Mouse (Mus musculus) cerebellum, adult 18-20 months (tissue): ENCODE data around the gene Pqlc2.

Experiments
- DNase-seq, 2 experiments: peaks; one replicate each; pipeline ENCODE4 v3.0.0; 2021

Gene Pqlc2

DNA sequence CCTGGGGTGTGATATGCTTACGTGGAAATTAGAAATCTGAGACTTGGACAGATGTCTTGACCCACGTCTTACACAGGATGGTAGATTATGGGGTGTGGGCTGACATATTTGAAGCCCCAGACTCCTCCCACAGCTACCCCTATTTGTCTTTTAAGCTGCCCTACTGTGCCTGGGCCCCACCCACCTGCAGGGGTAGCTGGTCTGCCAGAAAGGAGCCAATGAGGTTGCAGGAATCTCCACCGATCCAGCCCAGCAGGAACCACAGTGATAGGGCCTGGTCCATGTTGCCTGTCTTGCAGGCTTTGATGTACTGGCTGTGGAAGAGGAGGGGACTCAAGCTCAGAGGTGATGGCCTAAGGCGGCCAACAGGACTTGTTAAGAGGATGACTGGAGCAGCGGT, 8.3 kb downstream of the Pqlc2 start:
- no peak for DNase-seq

DNA sequence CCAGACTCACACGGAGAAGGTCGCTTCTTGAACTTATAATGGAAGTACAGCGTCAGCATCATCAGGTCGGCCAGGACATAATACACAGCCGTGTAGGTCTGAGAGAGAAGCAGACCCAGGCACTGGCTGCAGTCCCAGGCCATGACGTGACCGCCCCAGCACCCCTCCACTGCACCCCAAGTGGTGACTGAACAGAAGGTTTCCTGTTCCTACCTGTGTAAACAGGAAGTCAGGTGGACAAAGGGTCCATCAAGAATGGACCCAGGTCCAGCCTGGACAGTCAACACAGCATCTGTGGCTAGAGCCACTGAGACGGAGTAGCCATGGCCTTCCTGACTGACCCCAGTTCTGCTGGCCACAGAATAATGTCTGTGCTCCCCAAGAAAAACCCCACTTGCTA, 8.7 kb downstream of the Pqlc2 start:
- DNase-seq: no peak

DNA sequence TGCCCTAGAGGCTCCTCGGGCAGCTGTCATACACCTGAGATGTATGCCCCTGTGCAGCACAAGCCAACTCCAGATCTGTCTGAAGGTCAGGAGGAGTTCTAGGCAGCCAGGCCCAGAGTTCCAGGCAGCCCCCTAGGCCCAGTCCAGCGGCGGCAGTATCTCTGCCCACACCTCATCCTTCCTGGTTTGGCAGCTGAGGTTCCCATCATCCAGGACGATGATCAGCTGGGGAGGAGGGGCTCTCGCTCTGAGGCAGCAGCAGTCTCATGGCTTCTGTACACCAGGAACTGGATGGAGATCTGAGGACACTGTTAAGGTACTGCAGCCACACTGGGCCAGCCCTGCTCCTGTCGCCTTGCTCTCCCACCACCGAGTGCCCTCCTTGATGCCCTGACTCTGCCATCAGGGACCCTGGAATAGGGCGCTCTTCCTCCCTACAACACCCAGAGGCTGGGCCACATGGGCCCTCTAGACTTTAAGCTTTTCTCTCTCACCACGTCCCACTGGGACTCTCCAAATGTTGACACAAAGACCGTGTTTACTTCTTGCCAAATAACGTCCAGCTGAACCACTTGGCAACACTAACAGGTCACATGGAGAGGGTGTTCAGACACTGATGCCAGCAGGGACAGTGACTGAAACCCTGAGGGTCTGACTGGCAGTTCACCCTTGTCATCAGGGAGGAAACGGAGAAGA, 11.7 kb downstream of the Pqlc2 start:
- DNase-seq: peak in 1 of 2 experiments; percentile 26

DNA sequence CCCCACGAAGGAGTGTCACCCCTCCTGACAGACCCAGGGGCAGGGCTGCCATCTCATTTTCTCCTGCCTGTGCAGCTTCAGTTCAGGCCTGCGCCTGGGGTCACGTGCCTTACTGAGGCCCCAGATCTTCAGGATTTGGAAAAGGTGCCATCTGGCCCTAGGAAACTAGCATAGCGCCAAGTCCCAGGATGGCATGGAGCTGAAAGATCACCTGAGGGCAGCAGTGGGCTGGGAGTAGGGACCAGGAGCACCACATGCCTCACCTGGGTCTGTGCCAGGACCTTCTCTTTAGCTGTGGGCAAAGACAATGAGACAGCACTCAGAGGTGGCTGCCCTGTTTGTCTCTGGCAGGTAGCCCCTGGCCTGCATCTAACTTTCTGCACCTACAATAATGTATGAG, 12.9 kb downstream of the Pqlc2 start:
- peak; percentile 96 to 97 for DNase-seq

DNA sequence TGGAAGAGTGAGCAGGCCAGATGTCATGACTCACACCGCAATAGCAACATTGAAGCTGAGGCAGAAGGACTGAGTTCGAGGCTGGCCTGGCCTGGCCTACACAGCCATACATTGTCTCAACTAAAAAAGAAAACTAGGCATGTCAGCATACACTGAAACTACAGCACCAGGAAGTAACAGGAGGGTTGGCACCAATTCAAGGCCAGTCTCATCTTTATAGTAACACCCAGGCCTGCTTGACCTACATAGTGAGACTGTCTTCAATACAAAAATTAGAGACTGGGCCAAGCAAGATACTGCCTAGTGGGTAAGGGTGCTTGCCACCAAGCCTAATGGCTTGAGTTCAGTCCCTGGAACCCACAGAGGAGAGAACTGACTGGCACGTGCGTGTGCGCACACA, 18.5 kb downstream of the Pqlc2 start:
- DNase-seq: no peak

DNA sequence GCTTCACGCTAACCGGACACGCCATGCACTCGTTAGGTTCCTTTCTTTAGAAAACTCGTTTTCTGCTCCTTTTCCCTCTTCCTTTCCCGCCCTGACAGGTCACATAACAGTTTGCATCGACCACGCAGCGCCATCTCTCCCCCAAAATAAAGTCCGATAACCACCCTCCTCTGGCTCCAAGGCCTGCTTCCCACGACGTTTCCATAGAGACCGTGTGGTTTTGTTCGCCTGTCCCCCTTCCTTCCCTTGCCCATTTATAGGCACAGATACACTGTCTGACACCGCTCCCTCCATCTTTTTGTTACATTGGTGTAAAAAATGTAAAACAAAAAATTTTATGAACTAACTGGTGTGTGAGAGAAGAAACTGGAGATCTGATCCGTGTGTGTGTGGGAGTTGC, 19.4 kb downstream of the Pqlc2 start:
- no peak for DNase-seq

DNA sequence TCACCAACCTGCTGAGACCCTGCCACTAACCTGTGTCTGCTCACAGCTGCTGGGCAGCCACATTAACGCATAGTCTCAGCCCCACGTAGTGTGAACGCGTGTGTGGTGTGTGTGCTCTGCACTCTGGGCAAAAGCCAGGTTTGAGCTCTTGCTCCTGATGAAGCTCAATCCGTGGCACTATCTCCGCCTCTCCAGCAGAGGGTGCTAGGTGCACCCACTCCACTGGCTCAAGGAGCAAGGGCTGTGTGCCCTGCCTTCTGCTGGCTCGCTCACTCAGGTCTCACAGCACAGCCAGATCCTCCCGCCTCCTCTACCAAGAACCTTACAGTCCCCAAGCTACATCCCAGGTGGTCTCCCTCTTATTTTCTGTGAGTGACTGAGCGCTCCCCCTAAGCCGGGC, 21.5 kb downstream of the Pqlc2 start:
- peak; percentile 79 for DNase-seq

DNA sequence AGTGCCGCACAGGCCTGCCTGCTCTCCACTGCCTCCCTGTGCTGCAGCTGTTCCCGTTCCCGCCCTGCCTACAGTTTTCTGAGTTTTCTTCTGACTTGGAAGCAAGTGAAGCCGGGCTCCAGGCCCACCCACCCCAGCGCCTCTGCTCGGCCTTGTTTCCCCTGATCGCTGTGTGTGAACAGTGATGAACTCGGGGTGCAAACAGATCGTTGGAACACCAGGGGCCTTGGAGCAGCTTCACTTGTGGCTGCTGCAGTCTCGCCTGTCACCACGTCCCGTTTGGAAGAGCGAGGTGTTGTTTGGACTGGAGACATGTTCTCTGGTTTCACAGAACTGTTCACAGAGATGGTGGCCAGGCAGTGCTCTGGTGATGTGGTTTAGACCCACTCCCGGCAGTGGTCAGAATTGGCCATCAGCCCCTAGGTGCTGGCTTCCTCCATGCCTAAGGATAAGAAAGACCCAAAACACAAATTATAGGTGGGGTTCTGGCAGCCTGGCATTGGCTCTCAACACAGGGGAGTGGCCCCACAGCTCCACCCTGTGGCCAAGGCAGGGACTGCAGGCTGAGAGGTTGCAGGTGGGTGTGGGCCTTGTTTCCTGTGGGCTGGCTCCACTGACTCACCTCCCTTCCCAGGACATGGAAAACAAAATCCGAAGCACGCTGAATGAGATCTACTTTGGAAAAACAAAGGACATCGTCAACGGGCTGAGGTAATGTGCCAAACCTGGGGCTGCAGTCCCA, 23.2 kb downstream of the Pqlc2 start:
- DNase-seq: peak; percentile 76 to 87

DNA sequence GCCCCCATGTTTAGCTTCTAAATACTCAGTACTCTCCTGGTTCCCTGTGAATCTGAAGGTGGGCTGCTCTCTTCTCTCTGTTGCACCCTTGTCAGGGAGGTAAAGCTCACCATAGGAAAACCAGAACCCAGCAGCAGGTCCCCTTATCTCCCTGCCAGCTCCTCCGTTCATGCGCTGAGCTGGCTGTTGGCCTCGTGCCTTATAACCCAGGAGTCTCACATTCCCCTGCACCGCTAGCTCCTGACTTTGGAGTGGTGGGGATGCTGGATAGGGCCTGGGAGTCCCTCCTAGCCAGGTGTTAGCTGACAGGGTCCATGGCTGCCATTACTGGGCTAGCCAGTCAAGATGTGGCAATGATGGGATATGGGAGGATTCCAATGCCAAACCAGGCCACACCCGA, 24.3 kb downstream of the Pqlc2 start:
- DNase-seq: no peak

DNA sequence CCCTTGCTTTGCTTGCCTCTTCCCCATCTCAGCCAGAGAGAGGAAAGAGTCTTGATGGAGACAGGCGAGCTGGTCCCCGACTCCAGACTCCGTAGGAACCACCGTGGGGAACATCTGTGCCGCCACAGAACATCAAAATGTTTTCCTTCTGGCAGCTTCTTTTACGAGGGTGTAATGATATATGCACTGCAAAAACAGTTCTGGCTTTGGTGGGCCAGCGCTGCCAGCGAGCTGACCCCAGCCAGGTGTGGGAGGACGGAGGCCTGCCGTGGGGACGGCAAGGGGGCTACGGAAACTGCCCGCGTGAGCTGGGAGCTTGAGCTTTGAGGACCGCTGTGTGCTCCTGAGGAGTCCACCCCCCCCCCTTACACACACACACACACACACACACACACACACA, 25.6 kb downstream of the Pqlc2 start:
- DNase-seq: no peak

DNA sequence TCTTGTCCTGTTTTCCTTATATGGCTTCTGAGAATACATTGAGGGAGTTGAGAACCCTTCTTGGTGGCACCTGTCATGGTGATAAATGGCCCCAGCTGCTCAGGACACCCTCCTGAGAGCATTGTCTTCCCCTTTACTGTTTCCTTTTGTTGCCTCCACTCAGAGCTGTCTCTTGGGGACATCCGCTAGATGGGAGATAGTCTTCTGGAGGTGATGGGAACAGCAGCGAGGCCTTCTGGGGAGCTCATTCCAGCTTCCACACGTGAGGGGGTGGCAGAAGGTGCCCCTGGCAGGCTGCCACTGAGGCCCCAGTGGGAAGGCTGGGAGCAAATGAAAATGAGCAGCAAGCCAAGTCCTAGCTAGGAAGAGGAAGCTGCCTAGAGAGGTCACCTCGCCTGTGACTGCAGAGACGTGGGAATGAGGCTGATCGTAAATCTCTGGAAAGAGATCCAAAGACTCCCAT, 27.5 kb downstream of the Pqlc2 start:
- peak; percentile 75 to 78 for DNase-seq

DNA sequence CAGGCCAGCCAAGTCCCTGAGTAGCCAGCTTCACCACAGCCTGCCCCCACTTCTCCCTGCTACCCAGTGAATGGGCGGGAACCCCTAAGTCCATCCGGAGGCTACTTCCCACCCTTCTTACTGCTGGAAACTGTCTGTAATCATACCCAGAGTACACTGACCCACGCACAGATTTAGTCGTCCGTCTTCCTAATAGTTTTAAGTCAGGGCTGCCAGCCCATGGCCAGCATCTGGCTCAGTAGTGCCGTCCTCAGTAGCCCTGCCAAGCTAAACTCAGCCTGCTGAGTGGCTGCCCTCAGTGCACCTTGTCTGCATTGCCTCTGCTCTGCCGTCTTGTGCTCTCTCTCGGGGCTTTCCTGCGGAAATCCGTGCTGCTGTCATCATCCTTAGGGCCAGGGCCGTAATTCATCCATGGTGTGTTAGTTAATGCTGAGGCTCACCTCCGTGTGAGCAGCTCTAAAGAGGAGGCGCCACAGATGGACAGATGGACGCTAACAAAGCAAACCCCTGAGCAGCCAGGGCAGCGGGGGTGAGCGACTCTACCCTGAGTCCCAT, 28.6 kb downstream of the Pqlc2 start:
- DNase-seq: no peak

DNA sequence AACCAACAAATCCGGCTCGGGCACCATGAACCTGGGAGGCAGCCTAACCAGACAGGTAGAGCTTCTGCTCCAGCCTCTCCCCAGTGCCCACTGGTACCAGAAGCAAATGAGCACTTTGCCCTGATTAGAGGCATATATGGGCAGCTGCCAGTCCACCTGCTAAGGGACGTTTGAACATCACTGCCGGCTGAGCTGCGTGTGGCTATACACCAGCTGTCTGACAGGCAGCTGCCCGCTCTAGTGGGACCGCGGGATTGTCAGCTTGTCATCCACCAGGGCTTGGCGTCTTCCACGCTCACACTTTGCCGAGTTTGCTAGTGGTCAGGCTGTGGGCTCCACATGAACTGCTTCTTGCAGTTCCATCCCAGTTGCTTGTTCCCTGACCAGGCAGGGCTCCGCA, 30.0 kb downstream of the Pqlc2 start:
- DNase-seq: no peak

DNA sequence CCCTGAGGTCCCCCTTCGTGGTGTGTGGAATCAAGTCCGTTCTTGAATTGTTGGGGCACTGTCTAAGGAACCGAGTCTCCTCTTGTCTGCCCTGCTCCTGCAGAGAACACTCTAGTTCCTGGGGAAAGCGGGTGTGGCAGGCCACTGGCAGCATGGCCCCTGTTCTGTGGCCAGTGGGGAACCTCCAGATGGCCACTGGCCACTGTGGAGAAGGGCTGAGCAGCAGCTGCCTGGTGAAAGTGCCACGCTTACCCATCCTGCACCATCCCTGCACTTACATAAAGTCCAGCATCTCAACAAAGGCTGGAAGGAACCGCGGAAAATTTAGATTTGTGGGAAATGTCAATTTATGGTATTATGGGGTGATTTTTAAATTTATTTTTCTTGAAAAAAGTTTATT, 34.1 kb downstream of the Pqlc2 start:
- no peak for DNase-seq

DNA sequence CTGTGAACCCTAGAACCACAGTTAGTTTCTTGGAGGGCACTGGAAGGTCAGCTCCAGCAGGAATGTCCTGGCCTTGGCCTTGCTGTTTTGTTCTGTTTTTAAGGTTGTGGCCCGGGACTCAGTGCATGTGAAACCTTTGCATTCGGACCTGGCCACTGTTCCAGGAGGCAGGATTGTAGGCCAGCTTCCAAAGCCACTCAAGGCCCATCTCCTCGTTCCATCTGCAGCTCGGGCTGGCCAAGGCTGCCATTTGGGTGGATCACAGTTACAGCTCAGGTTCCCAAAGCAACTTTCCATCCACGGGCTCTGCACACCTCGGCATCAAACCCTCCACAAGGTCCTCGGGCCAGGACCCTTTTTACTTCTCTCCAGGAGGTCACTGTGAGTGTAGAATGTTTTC, 35.9 kb downstream of the Pqlc2 start:
- peak; percentile 74 to 80 for DNase-seq

DNA sequence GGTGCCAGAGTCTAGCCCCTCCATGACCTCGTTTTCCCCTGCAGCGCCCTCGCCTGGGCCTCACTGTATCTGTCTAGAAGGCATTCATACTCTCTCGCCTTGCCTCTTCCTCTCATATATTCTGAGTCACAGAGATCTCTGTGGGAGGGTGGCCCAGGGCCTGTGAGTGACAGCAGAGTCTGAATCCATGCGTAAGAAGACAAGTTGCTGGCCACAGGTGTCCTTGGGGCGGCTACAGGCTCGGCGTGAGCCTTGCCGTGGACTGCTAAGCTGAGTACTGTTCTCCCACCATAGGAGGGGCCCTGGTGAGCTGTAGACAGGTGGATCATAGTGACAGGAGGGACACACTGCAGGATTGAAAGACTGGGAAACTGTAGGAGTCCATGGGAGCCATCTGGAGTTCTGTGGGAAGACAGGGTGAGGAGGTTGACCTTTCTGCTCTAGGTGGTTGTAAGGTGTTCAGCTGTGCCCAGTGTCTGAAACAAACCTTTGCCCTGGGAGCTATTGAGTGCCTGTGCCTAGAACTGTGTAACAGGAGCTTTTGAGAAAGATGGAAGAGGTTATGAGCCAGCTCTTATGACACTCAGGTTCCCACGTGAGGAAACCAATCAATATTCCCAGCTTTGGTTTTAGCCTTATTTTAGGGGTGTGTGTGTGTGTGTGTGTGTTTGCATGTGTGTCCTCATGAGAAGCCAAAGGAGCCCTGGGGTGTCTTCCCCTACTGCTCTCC, 37.4 kb downstream of the Pqlc2 start:
- DNase-seq: peak in 1 of 2 experiments; percentile 41

DNA sequence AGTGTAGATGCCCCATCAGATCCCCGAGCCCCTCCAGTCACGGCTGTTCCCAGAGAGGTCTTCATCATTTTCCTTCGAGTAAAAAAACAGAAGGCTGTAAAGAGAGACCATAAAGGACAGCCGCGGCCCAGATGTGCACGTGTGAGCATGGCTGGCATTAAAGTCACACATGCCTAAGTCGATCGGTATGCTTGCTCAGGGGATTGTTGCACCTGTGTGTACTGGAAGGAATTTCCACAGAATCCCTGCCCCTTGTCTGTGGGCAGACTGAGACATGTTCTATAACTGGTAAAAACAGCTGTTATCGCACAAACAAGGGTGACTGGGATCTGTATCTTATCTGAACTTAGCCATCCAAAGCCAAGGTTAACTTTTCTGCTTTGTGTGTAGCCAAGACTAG, 38.9 kb downstream of the Pqlc2 start:
- no peak for DNase-seq

DNA sequence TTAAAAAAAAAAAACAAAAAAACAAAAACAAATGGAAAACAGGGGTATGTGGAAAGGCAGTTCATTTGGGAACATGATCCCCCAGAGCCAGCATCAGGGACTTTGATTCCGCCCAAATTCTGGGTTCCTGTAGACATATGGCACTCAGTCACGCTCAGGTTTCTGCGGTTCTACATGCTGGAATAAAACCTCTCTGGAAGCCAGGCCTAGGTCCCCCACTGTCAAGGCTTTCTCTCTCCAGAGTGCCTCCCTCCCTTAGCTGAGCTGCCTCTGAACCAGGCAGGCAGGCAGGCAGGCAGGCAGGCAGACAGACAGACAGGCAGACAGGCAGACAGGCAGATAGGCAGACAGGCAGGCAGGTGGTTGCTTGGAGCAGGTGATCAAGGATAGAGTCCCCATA, 40.3 kb downstream of the Pqlc2 start:
- peak; percentile 68 to 82 for DNase-seq

DNA sequence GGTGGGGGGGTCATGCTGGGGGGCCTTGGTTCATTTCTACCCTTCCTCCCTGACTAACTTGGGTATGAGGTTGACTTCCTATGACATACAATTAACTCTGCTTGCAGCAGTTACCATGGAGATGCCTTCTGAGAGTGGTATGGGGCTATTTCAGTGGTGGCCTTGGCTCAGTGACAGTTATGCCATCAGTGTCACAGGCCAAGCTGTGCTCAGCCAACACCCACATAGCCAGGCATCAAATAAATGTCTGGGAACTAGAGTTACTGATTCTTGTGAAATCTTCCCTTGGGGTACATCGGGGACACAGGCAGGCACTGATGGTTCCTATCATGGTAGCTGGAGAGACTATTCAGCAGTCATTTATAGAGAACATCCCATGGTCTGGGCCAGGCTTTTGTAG, 42.3 kb downstream of the Pqlc2 start:
- DNase-seq: no peak

DNA sequence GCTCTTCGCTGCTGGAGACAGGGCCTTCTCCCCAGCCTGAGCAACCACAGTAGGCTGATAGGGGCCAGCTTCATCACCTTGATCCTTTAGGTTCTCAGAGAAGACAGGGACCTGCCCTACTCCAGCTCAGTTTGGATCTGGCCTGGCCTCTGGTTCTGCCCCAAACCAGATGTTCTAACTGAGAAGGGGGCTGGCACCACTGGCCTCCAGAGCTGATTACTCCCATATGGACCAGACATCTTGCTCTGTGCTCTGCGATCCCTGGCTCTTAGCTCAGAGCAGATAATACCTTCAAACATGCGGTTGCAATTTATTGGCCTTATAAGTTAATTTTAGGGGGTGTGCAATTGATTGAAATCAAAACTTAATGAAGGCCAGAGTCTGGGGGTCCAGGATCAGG, 43.2 kb downstream of the Pqlc2 start:
- DNase-seq: no peak

DNA sequence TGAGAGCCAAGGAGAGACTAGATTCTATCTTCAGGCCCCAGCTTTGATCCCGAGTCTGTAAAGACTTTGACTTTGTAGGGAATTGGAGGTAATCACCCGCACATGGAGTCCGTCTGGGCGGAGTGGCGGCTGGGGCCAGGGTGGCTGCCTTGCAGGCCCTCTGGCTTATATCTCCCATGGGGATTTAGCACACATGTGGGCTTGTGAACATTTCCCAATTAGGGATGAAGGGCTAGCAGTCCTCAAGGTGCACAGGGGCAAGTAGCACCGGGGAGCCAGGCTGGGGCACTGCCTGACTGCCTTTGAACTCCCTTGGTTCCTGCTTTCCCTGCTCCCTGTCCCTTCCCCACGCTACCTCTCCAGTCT, 44.0 kb downstream of the Pqlc2 start:
- no peak for DNase-seq

DNA sequence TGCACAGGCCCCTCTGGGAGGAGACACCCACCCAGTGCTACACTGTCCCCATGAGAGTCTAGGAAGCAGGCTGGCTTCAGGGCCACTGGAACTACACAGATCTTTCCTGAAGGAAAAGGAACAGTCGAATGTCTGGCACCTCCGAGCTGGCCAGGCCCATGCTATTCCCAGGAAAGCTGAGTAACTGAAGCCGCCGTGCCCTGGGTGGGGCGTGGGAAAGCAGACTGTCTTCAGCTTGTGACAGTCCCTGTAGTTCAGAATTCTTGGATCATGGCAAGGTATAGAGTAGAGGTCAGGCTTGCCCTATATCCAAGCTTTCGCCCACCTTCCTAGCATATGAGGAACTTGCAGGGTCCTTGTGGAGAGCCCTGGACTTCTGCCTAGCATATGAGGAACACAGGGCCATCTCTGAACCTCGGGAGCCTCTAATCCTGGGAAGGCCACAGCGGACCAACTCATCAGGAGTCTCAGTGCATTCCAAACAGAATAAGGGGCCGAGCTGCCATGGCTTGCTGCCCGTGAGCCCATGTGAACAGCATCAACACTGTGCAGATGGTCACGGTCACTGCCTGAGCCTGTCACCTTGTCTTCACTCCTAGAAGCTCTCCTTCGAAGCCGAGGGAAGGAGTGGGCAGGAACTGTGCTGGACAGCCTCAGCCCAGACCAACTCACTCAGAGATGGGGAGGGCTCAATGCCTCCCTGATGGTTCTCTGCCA, 44.6 kb downstream of the Pqlc2 start:
- peak; percentile 60 to 64 for DNase-seq

DNA sequence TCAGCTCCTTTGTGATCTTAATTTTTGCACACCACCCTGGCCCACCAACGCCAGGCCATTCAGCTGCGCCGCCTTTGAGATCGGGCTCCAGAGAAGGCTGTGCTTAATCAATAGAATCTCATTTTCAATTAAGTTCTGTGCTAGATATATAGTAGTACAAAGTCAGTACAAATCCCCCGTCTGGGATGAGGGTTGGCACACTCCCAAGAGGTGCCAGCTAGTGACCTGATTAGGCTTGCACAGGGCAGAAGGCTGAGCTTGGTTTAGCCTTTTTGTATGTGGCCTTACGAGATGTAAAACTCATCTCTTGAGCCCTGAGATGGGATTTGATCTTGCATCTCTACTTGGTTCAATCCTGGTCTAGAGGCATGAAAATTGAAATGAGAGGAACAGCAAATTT, 47.5 kb downstream of the Pqlc2 start:
- peak; percentile 43 to 46 for DNase-seq
